Mouse (Mus musculus): Measurements from ENCODE around the gene Igfbp7.
A peak's percentile ranks its signal among the peaks of the same experiment; 100 is the strongest.
"Not testable (repeated sequence)": the region's sequence is repeated elsewhere in the genome, so short reads cannot be mapped to it uniquely, and the experiment has no call there.

Gene Igfbp7

GRCm38 (mm10) chr5:77407341-77408298 lies at the start of gene Igfbp7:
TSS of gene Igfbp7 (minus strand) at chr5:77408041.
- DNase-seq (ENCODE audit: low read depth, low spot score): peak; percentile 56

GRCm38 (mm10) chr5:77452103-77452502 lies 44.3 kb upstream of the Igfbp7 start:
- DNase-seq (ENCODE audit: low read depth, low spot score): no peak

- DNase-seq (ENCODE audit: low read depth, low spot score): no peak
These were observed 41.7 kb upstream of the Igfbp7 start for GRCm38 (mm10) chr5:77449531-77449930.

- DNase-seq (ENCODE audit: low read depth, low spot score): no peak
These were observed 37.6 kb upstream of the Igfbp7 start for GRCm38 (mm10) chr5:77445431-77445830.

GRCm38 (mm10) chr5:77443889-77444573 lies 36.2 kb upstream of the Igfbp7 start:
- DNase-seq (ENCODE audit: low read depth, low spot score): no peak

- DNase-seq (ENCODE audit: low read depth, low spot score): no peak
These were observed 35.2 kb upstream of the Igfbp7 start for GRCm38 (mm10) chr5:77442856-77443623.

- no peak for DNase-seq (ENCODE audit: low read depth, low spot score)
These were observed 28.5 kb upstream of the Igfbp7 start for GRCm38 (mm10) chr5:77436308-77436707.

- DNase-seq (ENCODE audit: low read depth, low spot score): no peak
These were observed 26.2 kb upstream of the Igfbp7 start for GRCm38 (mm10) chr5:77434060-77434459.

- no peak for DNase-seq (ENCODE audit: low read depth, low spot score)
These were observed 25.7 kb upstream of the Igfbp7 start for GRCm38 (mm10) chr5:77433561-77433960.

GRCm38 (mm10) chr5:77433119-77433518 lies 25.3 kb upstream of the Igfbp7 start:
- DNase-seq (ENCODE audit: low read depth, low spot score): no peak

- DNase-seq (ENCODE audit: low read depth, low spot score): no peak
These were observed 24.6 kb upstream of the Igfbp7 start for GRCm38 (mm10) chr5:77432446-77432845.

GRCm38 (mm10) chr5:77431068-77431467 lies 23.2 kb upstream of the Igfbp7 start:
- DNase-seq (ENCODE audit: low read depth, low spot score): no peak

GRCm38 (mm10) chr5:77430471-77430870 lies 22.6 kb upstream of the Igfbp7 start:
- no peak for DNase-seq (ENCODE audit: low read depth, low spot score)

- DNase-seq (ENCODE audit: low read depth, low spot score): no peak
These were observed 22.2 kb upstream of the Igfbp7 start for GRCm38 (mm10) chr5:77430049-77430448.

- DNase-seq (ENCODE audit: low read depth, low spot score): no peak
These were observed 20.7 kb upstream of the Igfbp7 start for GRCm38 (mm10) chr5:77428526-77428925.

- DNase-seq (ENCODE audit: low read depth, low spot score): no peak
These were observed 20.1 kb upstream of the Igfbp7 start for GRCm38 (mm10) chr5:77427986-77428385.

- DNase-seq (ENCODE audit: low read depth, low spot score): no peak
These were observed 18.1 kb upstream of the Igfbp7 start for GRCm38 (mm10) chr5:77425721-77426500.

- not testable (repeated sequence) for DNase-seq (ENCODE audit: low read depth, low spot score)
These were observed 11.7 kb upstream of the Igfbp7 start for GRCm38 (mm10) chr5:77419537-77419936.

GRCm38 (mm10) chr5:77416058-77416457 lies 8.2 kb upstream of the Igfbp7 start:
- no peak for DNase-seq (ENCODE audit: low read depth, low spot score)

- no peak for DNase-seq (ENCODE audit: low read depth, low spot score)
These were observed 689 bp upstream of the Igfbp7 start for GRCm38 (mm10) chr5:77408530-77408929.

GRCm38 (mm10) chr5:77406371-77406871 lies 1.4 kb downstream of the Igfbp7 start:
- no peak for DNase-seq (ENCODE audit: low read depth, low spot score)

All from CD4-positive helper T cell, adult 2 months (primary cell).